ENCODE assay signal across 8 mouse cellular contexts in the genomic region with DNA sequence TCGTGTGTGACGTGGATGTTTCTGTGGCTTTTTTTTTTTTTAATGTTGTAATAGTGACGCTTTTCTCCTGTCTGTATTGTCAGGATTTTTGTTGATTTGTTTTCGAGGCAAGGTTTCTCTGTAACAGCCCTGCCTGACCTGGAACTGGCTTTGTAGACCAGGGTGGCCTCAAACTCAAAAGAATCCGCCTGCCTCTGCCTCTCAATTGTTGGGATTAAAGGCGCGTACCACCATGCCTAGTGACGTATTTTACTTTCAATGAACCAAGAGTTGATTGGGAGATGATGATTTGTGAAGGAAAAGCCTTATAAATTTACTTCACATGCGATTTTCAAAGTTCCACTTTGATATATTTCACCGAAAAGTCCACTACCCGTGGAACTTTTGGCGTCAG. TPM values are rescaled to one million over a fixed set of nuclear protein-coding genes. Genes with fewer than 3 reads are reported as not detected.
A peak's percentile ranks its signal among the peaks of the same experiment; 100 is the strongest.
DNase-seq lines count a peak whose midpoint lies in the region; ATAC-seq and TF ChIP-seq lines count a peak whose summit lies in the region.

A gene (minus strand): TSS at position 216 of the 394 bp plus-strand sequence.

- ATAC-seq in erythroid progenitor cell, adult 5-6 weeks (replicated peaks; ENCODE audit: low FRiP score, poor library complexity, severe bottlenecking): peak; percentile 22; the same call in 1 of the 2 replicates
- ATAC-seq in hindbrain, embryonic 16.5 days: no peak

- H3K27ac ChIP-seq in layer of hippocampus, adult 2 months: peak within 1 kb of the TSS; percentile 99
- peak within 1 kb of the TSS; percentile 97 for H3K27ac ChIP-seq in hindbrain, embryonic 16.5 days (ENCODE audit: low read depth, low read length)
- peak within 1 kb of the TSS; percentile 85 for H3K27ac ChIP-seq in macrophage

- H3K36me3 ChIP-seq in hindbrain, embryonic 16.5 days (ENCODE audit: control insufficient read depth, insufficient read depth, low read length): no peaks in the 10 kb centered on the region
- H3K36me3 ChIP-seq in macrophage (ENCODE audit: inconsistent target): no peaks in the 10 kb centered on the region

- peak within 1 kb of the TSS; percentile 81 for H3K4me2 ChIP-seq in hindbrain, embryonic 16.5 days (ENCODE audit: low read length)

- H3K4me1 ChIP-seq in hindbrain, embryonic 16.5 days (ENCODE audit: control insufficient read depth, insufficient read depth, low read depth, low read length): peaks cover 30% of the 10 kb centered on the region

- no peak for TF ChIP-seq CTCF in layer of hippocampus, adult 2 months (conservative IDR thresholded peaks at IDR 0.05)

- DNase-seq in layer of hippocampus, adult 2 months (ENCODE audit: low spot score in 2 of 2): peak; percentile 4 to 19
- no peak for DNase-seq in layer of hippocampus, adult 11-12 months (ENCODE audit: low spot score)
- DNase-seq in adrenal gland, adult 8-10 months: no peak
- DNase-seq in c-Kit-positive CD71-positive TER-119-positive erythroid progenitor cells, embryonic 14.5 days (ENCODE audit: low spot score): no peak
- DNase-seq in testis, postnatal 10 days (ENCODE audit: low spot score): no peak

- peaks cover 89% of the 10 kb centered on the region for H3K79me2 ChIP-seq in macrophage (ENCODE audit: inconsistent target)

- H3K4me3 ChIP-seq in layer of hippocampus, adult 2 months: peak within 1 kb of the TSS; percentile 94
- H3K4me3 ChIP-seq in hindbrain, embryonic 16.5 days (ENCODE audit: low read length): peak within 1 kb of the TSS; percentile 87
- H3K4me3 ChIP-seq in macrophage (ENCODE audit: inconsistent target): peak within 1 kb of the TSS; percentile 96

- H3K9ac ChIP-seq in hindbrain, embryonic 16.5 days (ENCODE audit: low read depth, low read length): peak within 1 kb of the TSS; percentile 84

- 25% methylated on average over 12 of the region's 12 CpGs for WGBS in hindbrain, embryonic 16.5 days
- 14% methylated on average over 12 of the region's 12 CpGs for WGBS in macrophage (ENCODE audit: missing documents)

- H3K27me3 ChIP-seq in hindbrain, embryonic 16.5 days (replicated peaks; ENCODE audit: control insufficient read depth, insufficient read depth, low read length): no peaks in the 10 kb centered on the region

- no peaks in the 10 kb centered on the region for H3K9me3 ChIP-seq in hindbrain, embryonic 16.5 days (ENCODE audit: control insufficient read depth, low read length)

RNA-seq across cellular contexts. Expression of the gene that starts here (rescaled TPM):
- total RNA-seq in layer of hippocampus, adult 2 months (2021): 10 to 100 TPM; 18.2 to 18.5 TPM
- total RNA-seq in adrenal gland, adult 8-10 months (2022): 10 to 100 TPM; 16.4 to 21.1 (median 18.6) TPM
- total RNA-seq in erythroid progenitor cell, adult 5-6 weeks (2015; ENCODE audit: low replicate concordance): 27.0 and 62.0 TPM in 2 replicates
- total RNA-seq in erythroid progenitor cell, adult 5-6 weeks (2017; ENCODE audit: low replicate concordance): 31.1 and 39.0 TPM in 2 replicates
- 35.5 and 38.6 TPM in 2 replicates for polyA plus RNA-seq in hindbrain, embryonic 16.5 days (2015; fragmentation: Nextera tagmentation; extraction: Ambion mirVana)
- total RNA-seq in macrophage (2018; cell fraction: chromatin; rRNA removed): 10 to 100 TPM; 28.1 to 99.9 (median 52.7) TPM
- 10 to 100 TPM; 11.6 to 33.1 (median 18.9) TPM for total RNA-seq in macrophage (2018; cell fraction: cytosol; rRNA removed)
- total RNA-seq in macrophage (2018; cell fraction: nucleus; rRNA removed): 10 to 100 TPM; 27.3 to 75.4 (median 43.2) TPM
- 11.8 to 21.0 TPM (median 18.9 TPM) in 3 replicates for polyA plus RNA-seq in macrophage (2018)

Comparison
In these comparisons a context has a peak if more than half of its experiments do, and no peak if none do; other contexts are left out.
1. DNase-seq: peak in layer of hippocampus, adult 2 months (2 of 2); none in layer of hippocampus, adult 11-12 months (single experiment), adrenal gland, adult 8-10 months (single experiment), c-Kit-positive CD71-positive TER-119-positive erythroid progenitor cells, embryonic 14.5 days (single experiment) and testis, postnatal 10 days (single experiment).
2. Peak in every context shown above with its lines, with median percentiles within 50 percentile points of each other: H3K27ac ChIP-seq and H3K4me3 ChIP-seq.